Mouse (Mus musculus) inflammation-experienced regulatory T-cells, adult 16 weeks (primary cell): ENCODE results near the gene Mrgprb2. TPM values are rescaled to one million over a fixed set of nuclear protein-coding genes. Genes with fewer than 3 reads are reported as not detected.

ENCODE experiments used
- polyA plus RNA-seq: library from polyadenylated mRNA; unstranded; fragments of 100-300 nt; shearing (Covaris generic); gene quantifications from one replicate; pipeline ENCODE4 v1.2.1, GENCODE M21; 2017

Mrgprb2 gene
- polyA plus RNA-seq, result not detected

GRCm38 (mm10) chr7:48557986-48558385 is at the start of gene Mrgprb2:
Gene Mrgprb2 (minus strand): TSS chr7:48558086.

Other genes with a start within 250 kb of the Mrgprb2 start
- not detected for gene Mrgprb8, start 169.6 kb downstream of the Mrgprb2 start, polyA plus RNA-seq
- gene Mrgprb1, start 101.7 kb downstream of the Mrgprb2 start, polyA plus RNA-seq, result not detected
- gene Mrgprx2, start 58.8 kb downstream of the Mrgprb2 start, polyA plus RNA-seq, result not detected
- not detected for gene Mrgprb3, start 85.7 kb upstream of the Mrgprb2 start, polyA plus RNA-seq
- gene Zdhhc13, start 230.9 kb upstream of the Mrgprb2 start, polyA plus RNA-seq, result 44.9 TPM